Mouse (Mus musculus): ENCODE data around the gene Kcne2.

GRCm38 (mm10) chr16:92274516-92274915, 17.7 kb upstream of the Kcne2 start:
- no peak for TF ChIP-seq CTCF (IDR thresholded peaks at IDR 0.05; ENCODE audit: borderline replicate concordance, control insufficient read depth, extremely low read depth, insufficient read depth, low read length, poor library complexity)
- TF ChIP-seq POLR2A (IDR thresholded peaks at IDR 0.05; ENCODE audit: control insufficient read depth, extremely low read depth, insufficient read depth, low read length, poor library complexity) = no peak
